Mouse (Mus musculus): Measurements from ENCODE around the gene Fbxw4.

- no peak for TF ChIP-seq CTCF (IDR thresholded peaks at IDR 0.05; ENCODE audit: insufficient read depth, low read depth, low read length)
- no peak for TF ChIP-seq POLR2A (IDR thresholded peaks at IDR 0.05; ENCODE audit: insufficient read depth, low read depth, low read length)
Observed at GRCm38 (mm10) chr19:45680495-45681130, 20.5 kb upstream of the Fbxw4 start.
